Mouse (Mus musculus) heart, postnatal 0 days (tissue): ENCODE data around the gene Tmem104. TPM values are rescaled to one million over a fixed set of nuclear protein-coding genes. Genes with fewer than 3 reads are reported as not detected.
A peak's percentile ranks its signal among the peaks of the same experiment; 100 is the strongest.

Source experiments
- ATAC-seq: fragments of 200-750 bp; cut with Nextera tagmentation; 2 replicates; pipeline ENCODE4 v1.8.0; 2017; ENCODE audit warnings: low read depth, moderate number of reproducible peaks, moderate library complexity; ENCODE audit not compliant: insufficient read depth
- DNase-seq: peaks from one replicate; pipeline ENCODE4 v3.0.0-alpha.2; 2016; ENCODE audit warnings: low spot score
- H3K27ac ChIP-seq: fragments of 300-500 bp; sonication (generic); 2 replicates; pipeline ENCODE4 v1.5.1; 2014; ENCODE audit warnings: low read depth, mild to moderate bottlenecking
- H3K27me3 ChIP-seq: fragments of 300-500 bp; sonication (generic); 2 replicates; pipeline ENCODE4 v1.6.1; 2014; ENCODE audit warnings: low read length, mixed read lengths; ENCODE audit not compliant: control insufficient read depth, insufficient read depth
- H3K36me3 ChIP-seq: fragments of 300-500 bp; sonication (generic); replicated peaks from 2 replicates; pipeline ENCODE4 v1.6.1; 2014; ENCODE audit warnings: low read length, mixed read lengths; ENCODE audit not compliant: control insufficient read depth, insufficient read depth
- H3K4me1 ChIP-seq: fragments of 300-500 bp; sonication (generic); 2 replicates; pipeline ENCODE4 v1.6.1; 2014; ENCODE audit warnings: antibody characterized with exemption; ENCODE audit not compliant: control insufficient read depth, insufficient read depth
- H3K4me2 ChIP-seq: fragments of 300-500 bp; sonication (generic); 2 replicates; pipeline ENCODE4 v1.6.1; 2014; ENCODE audit warnings: low read depth, mild to moderate bottlenecking, low read length, moderate library complexity
- H3K4me3 ChIP-seq: fragments of 300-500 bp; sonication (generic); 2 replicates; pipeline ENCODE4 v1.5.1; 2014; ENCODE audit warnings: low read depth, low read length
- H3K9ac ChIP-seq: fragments of 300-500 bp; sonication (generic); replicated peaks from 2 replicates; pipeline ENCODE4 v1.6.1; 2014; ENCODE audit warnings: low read depth, low read length, mixed read lengths
- H3K9me3 ChIP-seq: fragments of 300-500 bp; sonication (generic); replicated peaks from 2 replicates; pipeline ENCODE4 v1.6.1; 2016; ENCODE audit warnings: low read length; ENCODE audit not compliant: control insufficient read depth
- CTCF ChIP-seq: IDR thresholded peaks from 2 replicates; pipeline ENCODE4 v1.5.1; 2016; ENCODE audit warnings: antibody characterized with exemption, control low read depth, low read depth
- EP300 ChIP-seq: IDR thresholded peaks from 2 replicates; pipeline ENCODE4 v1.6.1; 2016; ENCODE audit warnings: antibody characterized with exemption, low read depth
- WGBS: fragments of 180-500 bp; shearing (Covaris S2); extraction: QIAGEN DNeasy Blood & Tissue Kit; methylation state at CpG from one replicate; pipeline ENCODE4 v1.1.7; 2014; 5-methylcytosine and 5-hydroxymethylcytosine counted together
- polyA plus RNA-seq: library from polyadenylated mRNA; unstranded; fragments of >200 nt; fragmentation: Nextera tagmentation; extraction: Ambion mirVana; gene quantifications from 2 replicates; pipeline ENCODE4 v1.2.1, GENCODE M21; 2015
- total RNA-seq: library from RNA; depleted of rRNA; stranded (reverse); fragments of >200 nt; gene quantifications from 2 replicates; pipeline ENCODE4 v1.2.3, GENCODE M21; 2014; ENCODE audit warnings: low replicate concordance

The Tmem104 gene
- total and polyA plus RNA-seq, 2 experiments from 2014 or later: 4.1 to 6.4 TPM

DNA sequence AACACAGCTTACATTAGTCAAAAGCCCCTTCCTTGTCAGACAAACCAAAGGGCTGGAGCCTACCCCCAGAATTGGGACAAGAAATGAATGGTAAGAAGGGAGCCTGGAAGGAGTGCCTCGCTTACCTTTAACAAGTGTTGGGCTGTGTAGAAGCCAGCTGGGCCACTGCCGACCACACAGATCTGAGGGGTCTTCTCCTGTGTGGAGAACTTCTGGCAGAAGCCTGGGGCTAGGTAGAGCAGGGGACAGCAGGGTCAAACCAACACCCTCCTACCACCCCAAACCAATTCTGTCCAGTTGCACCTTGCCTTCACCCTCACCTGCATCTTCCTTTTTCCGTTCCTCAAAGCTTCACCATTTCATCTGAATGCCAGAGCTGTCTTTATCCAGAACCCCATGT lies 88.7 kb downstream of the Tmem104 start:
- Histone ChIP-seq H3K4me3 (peak overlapping the region; percentile 65; the same call in 1 of the 2 replicates), H3K4me1 (peaks cover 13% of the 10 kb centered on the region), H3K4me2 (peak overlapping the region; percentile 84), H3K9me3 (no peaks in the 10 kb centered on the region), H3K27ac (no peak overlapping the region), H3K9ac (peak overlapping the region; percentile 49; the same call in 1 of the 2 replicates), H3K36me3 (no peaks in the 10 kb centered on the region), H3K27me3 (no peaks in the 10 kb centered on the region)
- no peak for ATAC-seq
- TF ChIP-seq EP300 (no peak), CTCF (no peak)
- 68% methylated on average over 3 of the region's 3 CpGs for WGBS
- no peak for DNase-seq

DNA sequence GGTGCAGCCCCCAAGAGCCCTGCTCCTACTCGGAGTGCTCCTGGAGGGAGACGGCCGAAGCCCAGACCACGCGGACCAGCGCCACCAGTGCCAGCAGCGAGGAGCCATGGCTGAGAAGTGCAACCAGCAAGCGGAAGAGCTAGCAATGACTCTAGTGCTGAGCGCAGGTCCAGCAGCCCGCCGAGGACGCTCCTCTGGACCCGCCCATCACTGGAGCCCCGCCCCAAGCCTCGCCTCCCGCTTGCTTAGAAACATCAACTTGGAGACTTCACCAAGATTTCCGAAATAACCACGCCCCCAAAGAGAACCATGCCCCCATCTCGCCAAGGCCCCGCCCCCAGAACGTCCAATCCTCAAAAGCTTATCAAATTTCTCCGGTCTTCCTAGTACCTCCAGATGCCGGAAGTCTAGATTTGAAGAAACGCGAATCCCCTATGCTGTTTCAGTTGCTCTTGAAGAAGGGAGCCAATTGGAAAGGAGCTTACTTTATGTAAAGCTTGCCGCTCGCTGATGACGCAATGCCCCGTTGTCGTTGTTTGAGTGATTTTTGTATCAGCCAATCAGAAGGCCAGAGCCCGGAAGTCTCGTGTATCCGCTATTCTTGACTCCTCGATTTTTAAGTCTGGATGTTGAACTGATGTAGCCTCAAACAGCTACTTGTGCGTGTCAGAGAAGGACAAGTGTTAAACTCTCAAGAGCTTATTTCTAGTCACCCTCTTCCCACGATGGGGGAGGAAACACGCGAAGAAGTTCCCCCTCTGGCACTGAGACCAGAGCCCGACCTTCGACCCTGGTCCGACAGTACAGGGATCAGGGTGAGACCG lies 89.7 kb downstream of the Tmem104 start, which contains the start of gene Fdxr:
Fdxr (minus strand) TSS at position 271 of the 824 bp plus-strand sequence.
- Histone ChIP-seq H3K27me3 (no peaks in the 10 kb centered on the region), H3K36me3 (no peaks in the 10 kb centered on the region), H3K27ac (peak within 1 kb of the TSS; percentile 89), H3K4me3 (peak within 1 kb of the TSS; percentile 65), H3K4me2 (peak within 1 kb of the TSS; percentile 84), H3K9me3 (no peaks in the 10 kb centered on the region), H3K9ac (peak within 1 kb of the TSS; percentile 57), H3K4me1 (peaks cover 13% of the 10 kb centered on the region)
- peak; percentile 95 for ATAC-seq
- 0 out of 2 replicates have a peak, but pooled peaks have one; percentile 74 for TF ChIP-seq EP300
- TF ChIP-seq CTCF: no peak
- under 1% methylated on average over 42 of the region's 42 CpGs for WGBS
- DNase-seq: peak; percentile 100

DNA sequence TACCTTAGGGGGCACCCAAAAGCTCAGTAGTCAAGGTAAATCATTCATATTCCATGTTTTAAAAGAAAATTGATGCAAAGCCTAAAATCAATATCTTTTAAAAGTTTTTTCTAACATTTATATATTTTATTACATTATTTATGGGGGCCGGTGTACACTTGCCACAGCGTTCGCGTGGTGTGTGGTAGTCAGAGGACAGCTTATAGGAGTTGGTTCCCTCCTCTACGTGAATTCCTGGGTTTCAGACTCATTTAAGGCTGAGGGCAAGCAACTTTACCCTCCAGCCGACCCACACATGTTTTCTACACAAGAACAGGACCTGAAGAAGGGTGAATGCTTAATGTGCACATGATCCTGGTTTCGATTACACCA lies 90.3 kb downstream of the Tmem104 start:
- Histone ChIP-seq H3K9ac (peak overlapping the region; percentile 57), H3K27ac (peak overlapping the region; percentile 89), H3K4me3 (peak overlapping the region; percentile 65), H3K4me2 (peak overlapping the region; percentile 72), H3K4me1 (peaks cover 13% of the 10 kb centered on the region), H3K27me3 (no peaks in the 10 kb centered on the region), H3K36me3 (no peaks in the 10 kb centered on the region), H3K9me3 (no peaks in the 10 kb centered on the region)
- TF ChIP-seq EP300 (no peak), CTCF (no peak)
- 15% methylated on average over 7 of the region's 7 CpGs for WGBS
- DNase-seq (no peak), ATAC-seq (no peak)

DNA sequence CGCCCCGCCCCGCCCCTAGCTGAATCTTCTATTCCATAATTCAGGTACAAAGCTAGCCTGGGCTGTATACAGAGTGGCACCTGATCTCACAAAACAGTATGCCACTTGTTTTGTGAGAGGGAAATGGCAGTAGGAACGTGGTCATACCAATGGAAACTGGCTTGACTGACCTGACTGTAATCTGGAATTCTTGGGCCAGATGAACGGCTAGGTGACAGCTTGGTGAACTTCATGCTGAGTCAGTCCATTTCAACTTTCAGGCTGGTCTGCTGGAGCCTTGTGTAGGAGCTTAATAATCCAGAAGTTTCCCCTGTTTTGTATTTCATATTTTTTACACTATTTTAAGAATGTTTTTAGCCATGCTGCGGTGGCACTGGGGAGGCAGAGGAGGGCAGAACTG lies 90.9 kb downstream of the Tmem104 start:
- Histone ChIP-seq H3K9me3 (no peaks in the 10 kb centered on the region), H3K27me3 (no peaks in the 10 kb centered on the region), H3K4me3 (no peak overlapping the region), H3K27ac (no peak overlapping the region), H3K36me3 (no peaks in the 10 kb centered on the region), H3K4me2 (peak overlapping the region; percentile 72; the same call in 1 of the 2 replicates), H3K4me1 (peaks cover 13% of the 10 kb centered on the region), H3K9ac (no peak overlapping the region)
- no peak for DNase-seq
- 67% methylated on average over 6 of the region's 6 CpGs for WGBS
- no peak for ATAC-seq
- TF ChIP-seq EP300: no peak

DNA sequence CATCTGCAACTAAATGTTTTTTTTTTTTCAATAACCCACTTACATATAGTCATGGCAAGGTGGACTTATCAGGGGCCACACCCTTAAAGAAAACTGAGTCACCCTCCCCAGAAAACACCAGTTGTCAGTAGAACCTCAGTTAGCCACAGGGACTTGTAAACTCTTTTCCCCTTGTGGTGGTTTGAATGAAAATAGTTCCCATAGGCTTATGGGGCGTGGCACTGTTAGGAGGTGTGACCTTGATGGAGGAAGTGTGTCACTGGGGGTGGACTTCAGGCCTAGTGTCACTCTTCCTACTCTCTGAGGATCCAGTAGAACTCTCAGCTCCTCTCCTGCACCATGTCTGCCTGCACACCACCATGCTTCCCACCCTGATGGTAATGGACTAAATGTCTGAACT lies 92.4 kb downstream of the Tmem104 start:
- H3K4me1 ChIP-seq: peaks cover 13% of the 10 kb centered on the region
- ATAC-seq: no peak
- WGBS: 84% methylated on average over 1 of the region's 1 CpGs

More for the DNA sequence above, 92.4 kb downstream of the Tmem104 start:
- TF ChIP-seq EP300 (no peak), CTCF (no peak)
- Histone ChIP-seq H3K4me2 (no peak overlapping the region), H3K9me3 (no peaks in the 10 kb centered on the region), H3K9ac (no peak overlapping the region), H3K27ac (no peak overlapping the region), H3K27me3 (no peaks in the 10 kb centered on the region), H3K4me3 (no peak overlapping the region), H3K36me3 (no peaks in the 10 kb centered on the region)
- no peak for DNase-seq
